Mouse (Mus musculus): ENCODE measurements around the gene Trdn.

- TF ChIP-seq CTCF (IDR thresholded peaks at IDR 0.05; ENCODE audit: borderline replicate concordance, insufficient read depth, low read depth, low read length), result no peak
- TF ChIP-seq POLR2A (IDR thresholded peaks at IDR 0.05; ENCODE audit: borderline replicate concordance, insufficient read depth, low read length), result no peak
These were observed 14.8 kb upstream of the Trdn start for GRCm38 (mm10) chr10:33065566-33065965.
